Mouse (Mus musculus) liver, embryonic 14.5 days (tissue): ENCODE data around the gene Mrps15. TPM values are rescaled to one million over a fixed set of nuclear protein-coding genes. Genes with fewer than 3 reads are reported as not detected.

ENCODE experiments used
- ATAC-seq: fragments of 200-750 bp; cut with Nextera tagmentation; 2 replicates; pipeline ENCODE4 v1.8.0; 2017; ENCODE audit warnings: moderate number of reproducible peaks, mild to moderate bottlenecking, moderate library complexity; ENCODE audit not compliant: insufficient read depth
- DNase-seq, 3 experiments: peaks; one replicate each; pipeline ENCODE4 v3.0.0-alpha.2; 2012 to 2013; ENCODE audit warnings: low read depth in 3 of 3, low spot score in 3 of 3
- H3K27ac ChIP-seq: fragments of 300-500 bp; sonication (generic); 2 replicates; pipeline ENCODE4 v1.5.1; 2014; ENCODE audit warnings: moderate library complexity, mild to moderate bottlenecking, control low read depth, inconsistent platforms
- H3K27me3 ChIP-seq: fragments of 300-500 bp; sonication (generic); 2 replicates; pipeline ENCODE4 v1.6.1; 2014; ENCODE audit warnings: mild to moderate bottlenecking, low read length, moderate library complexity; ENCODE audit not compliant: control insufficient read depth, insufficient read depth
- H3K36me3 ChIP-seq: fragments of 300-500 bp; sonication (generic); replicated peaks from 2 replicates; pipeline ENCODE4 v1.6.1; 2014; ENCODE audit warnings: low read depth; ENCODE audit not compliant: control insufficient read depth, insufficient read depth
- H3K4me1 ChIP-seq, 2 experiments: fragments of 200-500 bp in 1 of 2; fragments of 300-500 bp in 1 of 2; sonication (generic) in 1 of 2; replicated peaks; 2 replicates each; pipeline ENCODE4 v1.6.1; 2012 to 2014; ENCODE audit warnings: antibody characterized with exemption in 1 of 2, inconsistent platforms in 1 of 2, low read length in 1 of 2; ENCODE audit not compliant: control insufficient read depth in 2 of 2, insufficient read depth in 2 of 2
- H3K4me2 ChIP-seq: fragments of 300-500 bp; sonication (generic); 2 replicates; pipeline ENCODE4 v1.6.1; 2014; ENCODE audit warnings: low read depth, mild to moderate bottlenecking, control low read depth, moderate library complexity
- H3K4me3 ChIP-seq, 2 experiments: fragments of 200-500 bp in 1 of 2; fragments of 300-500 bp in 1 of 2; sonication (generic) in 1 of 2; 2 replicates each; pipeline ENCODE4 v1.5.1; 2012 to 2014; ENCODE audit warnings: low read depth in 2 of 2, low read length in 2 of 2, mild to moderate bottlenecking in 2 of 2, control low read depth in 1 of 2, inconsistent platforms in 1 of 2, moderate library complexity in 1 of 2; ENCODE audit not compliant: insufficient read depth in 1 of 2
- H3K9ac ChIP-seq: fragments of 300-500 bp; sonication (generic); replicated peaks from 2 replicates; pipeline ENCODE4 v1.6.1; 2014; ENCODE audit warnings: mild to moderate bottlenecking, control low read depth, moderate library complexity
- H3K9me3 ChIP-seq: fragments of 300-500 bp; sonication (generic); 2 replicates; pipeline ENCODE4 v1.6.1; 2016; ENCODE audit warnings: low read length, mixed read lengths; ENCODE audit not compliant: control insufficient read depth
- CTCF ChIP-seq: IDR thresholded peaks from 2 replicates; pipeline ENCODE4 v1.5.1; 2016; ENCODE audit warnings: antibody characterized with exemption, low read depth, control low read depth
- EP300 ChIP-seq: IDR thresholded peaks from 2 replicates; pipeline ENCODE4 v1.6.1; 2016; ENCODE audit warnings: antibody characterized with exemption, low read depth
- WGBS: fragments of 180-500 bp; shearing (Covaris S2); extraction: QIAGEN DNeasy Blood & Tissue Kit; methylation state at CpG from one replicate; pipeline ENCODE4 v1.1.7; 2014; ENCODE audit not compliant: insufficient replicate concordance; 5-methylcytosine and 5-hydroxymethylcytosine counted together
- polyA plus RNA-seq, 2 experiments: library from polyadenylated mRNA; depleted of rRNA in 1 of 2; stranded (reverse) in 1 of 2; unstranded in 1 of 2; fragments of >200 nt; fragmentation: Nextera tagmentation in 1 of 2; extraction: Ambion mirVana in 1 of 2; gene quantifications; 2 replicates each; pipeline versions ENCODE4 v1.2.1 to v1.2.3; 2012 to 2014

Mrps15 gene
- polyA plus RNA-seq, 2 experiments, result 41.3 to 88.4 TPM

- Histone ChIP-seq H3K9ac (peak within 1 kb of the TSS; percentile 81), H3K9me3 (no peaks in the 10 kb centered on the region), H3K27ac (peak within 1 kb of the TSS; percentile 83), H3K4me2 (peak within 1 kb of the TSS; percentile 95), H3K36me3 (peaks cover 5% of the 10 kb centered on the region), H3K27me3 (no peaks in the 10 kb centered on the region), H3K4me3 (peak within 1 kb of the TSS; percentile 89 to 97), H3K4me1 (peaks cover 12 to 14% of the 10 kb centered on the region in 2 experiments)
- WGBS, result under 1% methylated on average over 57 of the region's 57 CpGs
- DNase-seq (peak; percentile 87 to 92 (median 88)), ATAC-seq (peak; percentile 97)
- TF ChIP-seq EP300 (0 out of 2 replicates have a peak, but pooled peaks have one; percentile 51), CTCF (no peak)
Measured at GRCm38 (mm10) chr4:126058134-126058996, 11.6 kb downstream of the Mrps15 start, which contains the start of gene Oscp1. Oscp1 (plus strand) TSS chr4:126058565.

- H3K27ac ChIP-seq, result no peak overlapping the region
- ATAC-seq, result no peak
- 38% methylated on average over 9 of the region's 9 CpGs for WGBS
Measured at GRCm38 (mm10) chr4:126058997-126059362, 12.3 kb downstream of the Mrps15 start.

GRCm38 (mm10) chr4:126062856-126063255 is 16.1 kb downstream of the Mrps15 start:
- 45% methylated on average over 1 of the region's 1 CpGs for WGBS
- Histone ChIP-seq H3K4me3 (no peak overlapping the region), H3K27me3 (no peaks in the 10 kb centered on the region), H3K4me1 (peaks cover 5% of the 10 kb centered on the region in 2 experiments), H3K9me3 (no peaks in the 10 kb centered on the region), H3K36me3 (no peaks in the 10 kb centered on the region), H3K27ac (no peak overlapping the region), H3K4me2 (no peak overlapping the region), H3K9ac (no peak overlapping the region)
- no peak for ATAC-seq
- no peak for DNase-seq
- no peak for TF ChIP-seq EP300
- TF ChIP-seq CTCF, result no peak

More at GRCm38 (mm10) chr4:126058997-126059362, 12.3 kb downstream of the Mrps15 start:
- peaks cover 12 to 14% of the 10 kb centered on the region in 2 experiments for H3K4me1 ChIP-seq
- peak overlapping the region; percentile 50 for H3K9ac ChIP-seq
- no peak for DNase-seq
- H3K4me3 ChIP-seq, result peak overlapping the region; percentile 89 to 97
- no peaks in the 10 kb centered on the region for H3K9me3 ChIP-seq
- peaks cover 1% of the 10 kb centered on the region for H3K36me3 ChIP-seq
- peak overlapping the region; percentile 95 for H3K4me2 ChIP-seq
- H3K27me3 ChIP-seq, result no peaks in the 10 kb centered on the region
- TF ChIP-seq EP300 (no peak), CTCF (no peak)

GRCm38 (mm10) chr4:126065241-126065640 is 18.5 kb downstream of the Mrps15 start:
- no peaks in the 10 kb centered on the region for H3K36me3 ChIP-seq
- TF ChIP-seq EP300 (no peak), CTCF (no peak)
- no peaks in the 10 kb centered on the region for H3K27me3 ChIP-seq
- no peaks in the 10 kb centered on the region for H3K4me1 ChIP-seq
- no peak overlapping the region for H3K4me3 ChIP-seq
- H3K9ac ChIP-seq, result no peak overlapping the region
- ATAC-seq (no peak), DNase-seq (no peak)
- H3K9me3 ChIP-seq, result no peaks in the 10 kb centered on the region
- 66% methylated on average over 7 of the region's 7 CpGs for WGBS
- H3K27ac ChIP-seq, result no peak overlapping the region
- H3K4me2 ChIP-seq, result no peak overlapping the region

DNA sequence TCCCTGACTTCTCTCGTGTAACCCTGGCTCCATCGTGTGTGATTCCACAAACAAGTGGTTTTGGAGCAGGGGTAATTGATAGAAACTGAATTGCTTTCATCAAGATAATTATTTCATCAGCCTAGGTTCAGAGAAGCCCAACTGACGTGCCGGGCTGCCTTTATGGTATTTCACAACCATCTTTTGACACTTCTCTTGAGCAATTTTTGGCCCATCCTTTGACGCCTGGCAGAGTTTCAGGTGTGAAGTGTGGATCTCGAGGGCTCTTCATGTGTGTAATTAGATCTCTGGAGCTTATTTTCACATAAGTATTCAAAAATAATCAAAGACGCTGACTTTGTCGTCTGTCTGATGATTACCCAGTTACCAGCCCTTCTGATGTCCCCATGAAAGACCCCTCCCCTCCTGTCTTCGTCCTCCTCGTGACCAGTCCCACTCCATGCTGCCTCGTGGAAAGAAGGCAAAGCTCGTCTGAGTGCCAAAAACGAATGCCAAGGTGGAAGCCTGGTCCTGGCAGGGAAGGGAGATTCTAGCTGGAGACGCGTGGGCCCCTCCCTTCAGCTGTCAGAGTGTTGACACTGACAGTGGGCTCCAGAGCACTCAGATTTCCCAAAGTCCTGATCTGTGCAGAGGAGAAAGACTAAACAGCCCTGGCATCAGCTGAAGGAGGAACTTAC is 20.8 kb downstream of the Mrps15 start:
- DNase-seq (no peak), ATAC-seq (no peak)
- no peak overlapping the region for H3K27ac ChIP-seq
- no peaks in the 10 kb centered on the region for H3K9me3 ChIP-seq
- H3K36me3 ChIP-seq, result no peaks in the 10 kb centered on the region
- 56% methylated on average over 15 of the region's 15 CpGs for WGBS
- H3K4me2 ChIP-seq, result no peak overlapping the region
- H3K4me3 ChIP-seq, result no peak overlapping the region
- no peak overlapping the region for H3K9ac ChIP-seq
- no peaks in the 10 kb centered on the region for H3K4me1 ChIP-seq
- TF ChIP-seq CTCF, result no peak
- no peak for TF ChIP-seq EP300
- no peaks in the 10 kb centered on the region for H3K27me3 ChIP-seq
